Mouse (Mus musculus) right cerebral cortex, postnatal 10 days (tissue): ENCODE results near the gene Pcare.

Source experiments
- DNase-seq, 2 experiments: peaks; one replicate each; pipeline ENCODE4 v3.0.0; 2021; ENCODE audit warnings: low spot score in 2 of 2

The Pcare gene

GRCm38 (mm10) chr17:71730655-71731054, 22.0 kb downstream of the Pcare start:
- DNase-seq: no peak

GRCm38 (mm10) chr17:71721019-71721418, 31.7 kb downstream of the Pcare start:
- no peak for DNase-seq

- DNase-seq: no peak
Observed at GRCm38 (mm10) chr17:71720434-71720833, 32.3 kb downstream of the Pcare start.

- no peak for DNase-seq
Observed at GRCm38 (mm10) chr17:71717881-71718625, 34.6 kb downstream of the Pcare start.

DNA sequence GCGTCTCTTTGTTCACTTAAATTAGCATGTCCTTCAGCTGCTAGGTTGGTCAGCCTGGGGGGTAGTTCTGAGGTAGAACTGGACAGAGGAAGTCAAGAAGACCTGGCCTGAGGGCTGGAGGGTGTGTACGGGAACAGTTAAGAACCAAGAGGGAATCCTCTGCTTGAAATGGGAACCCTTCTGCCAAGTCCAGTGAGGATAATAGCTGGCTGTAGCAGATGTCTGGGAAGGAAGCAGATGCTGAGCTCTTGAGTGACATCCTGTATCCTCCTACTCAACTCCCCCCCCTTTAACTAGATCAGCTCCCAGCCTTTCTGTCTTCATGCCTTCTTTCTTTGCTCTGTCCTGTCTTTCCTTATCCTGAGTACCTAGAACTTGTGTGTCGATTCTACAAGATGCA, 37.7 kb downstream of the Pcare start:
- DNase-seq: peak in 1 of 2 experiments; percentile 66

DNA sequence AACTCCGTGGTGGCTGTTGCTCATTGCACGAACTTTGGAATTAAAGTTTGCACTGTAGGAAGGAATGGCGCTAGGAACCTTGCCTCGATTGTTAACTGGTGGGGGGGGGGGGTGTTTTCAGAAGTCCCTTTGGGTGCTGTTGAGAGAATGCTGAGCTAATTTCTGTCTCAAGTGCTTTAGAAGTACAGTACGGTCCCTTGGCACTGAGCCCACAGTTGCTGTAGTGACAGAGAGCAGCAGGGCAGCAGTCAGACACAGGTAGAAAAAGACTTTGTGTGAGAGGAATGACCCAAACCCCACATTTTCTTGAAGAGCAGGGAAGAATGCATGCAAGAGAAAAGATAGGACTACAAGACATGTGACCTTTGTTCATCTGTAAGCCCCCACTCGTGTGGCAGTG, 40.4 kb downstream of the Pcare start:
- DNase-seq: no peak

- DNase-seq: no peak
Observed at GRCm38 (mm10) chr17:71707715-71708114, 45.0 kb downstream of the Pcare start.

GRCm38 (mm10) chr17:71705550-71706480, 46.9 kb downstream of the Pcare start:
- DNase-seq: no peak

GRCm38 (mm10) chr17:71705113-71705512, 47.6 kb downstream of the Pcare start:
- DNase-seq: no peak

- no peak for DNase-seq
Observed at GRCm38 (mm10) chr17:71698619-71698956, 54.1 kb downstream of the Pcare start.

DNA sequence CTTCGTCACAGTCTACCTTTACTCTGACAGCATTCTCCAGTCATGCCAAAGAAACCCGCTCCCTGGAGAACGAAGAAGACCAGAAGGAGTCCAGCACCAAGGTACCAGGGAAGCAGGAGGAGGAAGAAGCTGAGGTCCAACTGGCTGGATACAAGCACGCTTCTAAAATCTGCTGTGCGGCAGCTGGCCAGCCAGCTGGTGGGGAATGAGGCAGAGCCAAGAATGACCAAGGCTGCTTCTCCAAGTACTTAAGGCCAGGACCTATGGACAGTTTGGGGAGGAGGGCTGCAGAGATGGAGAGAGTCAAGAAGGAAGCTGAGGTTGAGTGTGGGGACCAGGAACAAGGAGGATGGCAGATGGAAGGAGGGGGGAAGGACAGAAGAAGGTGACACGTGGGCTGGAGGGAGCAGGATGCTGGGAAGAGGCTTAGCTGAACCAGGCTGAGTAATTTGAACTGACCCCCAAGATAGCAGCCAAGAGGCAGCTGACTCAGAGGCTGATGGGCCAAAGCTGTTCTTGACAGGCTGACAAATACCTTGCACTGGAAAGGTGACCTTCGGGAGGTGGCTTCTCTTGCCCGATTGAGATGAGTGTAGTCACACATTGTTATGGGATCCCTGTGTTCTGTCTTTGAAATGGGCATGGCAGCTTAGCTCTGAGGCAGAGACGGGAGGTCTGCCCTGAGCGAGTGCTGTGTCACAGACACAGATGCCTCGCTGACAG, 54.6 kb downstream of the Pcare start:
- no peak for DNase-seq

GRCm38 (mm10) chr17:71696396-71696795, 56.3 kb downstream of the Pcare start:
- no peak for DNase-seq

- no peak for DNase-seq
Observed at GRCm38 (mm10) chr17:71695716-71696315, 56.9 kb downstream of the Pcare start.

DNA sequence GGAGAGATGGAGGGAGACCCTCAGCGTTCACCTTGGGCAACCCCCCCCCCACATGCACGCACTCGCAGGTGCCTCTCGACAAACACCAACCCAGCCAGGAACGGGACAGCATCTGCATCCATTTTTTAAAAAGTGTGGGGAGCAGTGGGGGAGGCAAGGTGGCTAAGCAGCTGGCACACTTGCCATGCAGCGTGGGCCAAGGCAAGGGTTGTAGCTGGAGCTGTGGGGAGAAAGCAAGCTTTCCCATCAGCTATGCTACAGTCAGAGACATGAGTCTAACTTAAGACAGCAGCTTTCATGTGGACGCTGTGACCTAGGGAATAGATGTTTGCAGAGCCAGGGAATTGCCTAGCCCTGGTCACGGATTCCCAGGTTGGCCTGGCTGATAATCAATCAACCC, 57.5 kb downstream of the Pcare start:
- no peak for DNase-seq

DNA sequence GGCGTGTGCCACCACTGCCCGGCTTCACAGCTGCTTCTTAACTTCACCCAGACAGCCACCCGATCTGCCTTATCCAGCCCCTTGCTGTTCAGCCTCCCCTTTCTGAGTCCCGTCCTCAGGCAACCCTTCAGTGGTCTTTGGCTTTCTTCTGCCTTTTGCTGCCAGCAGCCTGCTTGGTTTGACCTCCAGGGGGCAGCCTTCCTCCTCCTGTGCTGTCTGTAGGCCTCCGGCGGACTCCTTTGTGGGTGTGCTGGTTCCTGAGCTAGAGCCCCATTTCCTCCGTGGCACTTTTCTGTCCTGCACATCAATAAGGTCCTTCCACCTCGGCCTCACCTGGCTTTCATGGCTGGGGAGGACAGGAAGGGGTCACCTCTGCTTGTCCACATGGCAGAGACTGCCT, 58.9 kb downstream of the Pcare start:
- no peak for DNase-seq
